Mouse (Mus musculus): Measurements from ENCODE around the gene Mast3.

DNA sequence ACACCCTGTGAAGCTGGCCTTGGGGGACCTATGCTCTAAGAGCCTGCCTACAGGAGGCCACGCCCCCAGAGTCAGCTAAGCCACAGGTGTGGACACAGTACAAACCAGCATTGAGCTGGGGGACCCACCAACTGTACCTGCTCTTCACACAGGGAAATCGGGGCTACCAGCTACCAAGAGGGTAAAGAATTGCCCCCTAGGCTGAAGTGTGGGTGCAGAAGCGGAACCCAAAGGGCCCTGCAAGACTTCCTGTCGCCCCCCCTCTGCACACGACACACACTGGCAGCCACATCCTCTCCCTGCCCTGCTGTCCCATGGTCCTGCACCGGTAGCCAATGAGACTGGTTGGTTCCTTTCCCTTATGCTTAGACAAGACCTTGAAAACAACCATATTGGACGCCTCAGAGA, 13.6 kb downstream of the Mast3 start:
- TF ChIP-seq TAL1 (IDR thresholded peaks at IDR 0.05; ENCODE audit: low read length) (no peak), GATA1 (IDR thresholded peaks at IDR 0.05; ENCODE audit: low read length) (no peak)

Measured in erythroblast, embryonic 14.5 days (primary cell).